ENCODE assay signal across 1 mouse cellular context in genomic region chr10:8935601-8936000, GRCm38 (mm10).
TF ChIP-seq lines count a peak whose summit lies in the region.

No protein-coding gene starts in this region.

TF ChIP-seq in CH12.LX, 34 proteins besides CTCF, POLR2A, EP300 and RAD21 (continued from another document):
- TF ChIP-seq BHLHE40 (IDR thresholded peaks at IDR 0.05; ENCODE audit: low read depth, low read length): peak; percentile 76
- no peak for TF ChIP-seq ZKSCAN1 (IDR thresholded peaks at IDR 0.05; ENCODE audit: borderline replicate concordance, low read depth, low read length)
- peak; percentile 75 for TF ChIP-seq ETS1 (conservative IDR thresholded peaks at IDR 0.05; ENCODE audit: low read depth, low read length)
- peak; percentile 48; the same call in 1 of the 2 replicates for TF ChIP-seq MAZ (IDR thresholded peaks at IDR 0.05; ENCODE audit: low read depth, low read length)
- TF ChIP-seq USF2 (conservative IDR thresholded peaks at IDR 0.05; ENCODE audit: low read depth, low read length): peak; percentile 87
- TF ChIP-seq NELFE (IDR thresholded peaks at IDR 0.05; ENCODE audit: low read depth, low read length): peak; percentile 61
- no peak for TF ChIP-seq JUN (IDR thresholded peaks at IDR 0.05; ENCODE audit: insufficient read depth, low read depth, low read length)
- peak; percentile 31; the same call in 1 of the 2 replicates for TF ChIP-seq HCFC1 (IDR thresholded peaks at IDR 0.05; ENCODE audit: low read depth, low read length)
- no peak for TF ChIP-seq CHD2 (IDR thresholded peaks at IDR 0.05; ENCODE audit: low read length)
- TF ChIP-seq ZMIZ1 (IDR thresholded peaks at IDR 0.05; ENCODE audit: low read depth, low read length): peak; percentile 67; the same call in 1 of the 2 replicates
- peak; percentile 44; the same call in 1 of the 2 replicates for TF ChIP-seq MXI1 (IDR thresholded peaks at IDR 0.05; ENCODE audit: low read depth, low read length)
- TF ChIP-seq TBP (conservative IDR thresholded peaks at IDR 0.05; ENCODE audit: low read depth, low read length): peak; percentile 58; the same call in 1 of the 2 replicates
- TF ChIP-seq ZC3H11A (IDR thresholded peaks at IDR 0.05; ENCODE audit: low read depth, low read length): no peak
- TF ChIP-seq CHD1 (IDR thresholded peaks at IDR 0.05; ENCODE audit: low read depth, low read length): no peak
- peak; percentile 92 for TF ChIP-seq MAX (IDR thresholded peaks at IDR 0.05; ENCODE audit: low read length)
- 0 out of 2 replicates have a peak, but pooled peaks have one; percentile 29 for TF ChIP-seq NRF1 (IDR thresholded peaks at IDR 0.05; ENCODE audit: low read depth, low read length)
- TF ChIP-seq TCF12 (IDR thresholded peaks at IDR 0.05; ENCODE audit: low read depth, low read length): peak; percentile 74
- TF ChIP-seq SIN3A (IDR thresholded peaks at IDR 0.05; ENCODE audit: low read length): no peak
- TF ChIP-seq SMC3 (IDR thresholded peaks at IDR 0.05; ENCODE audit: low read depth, low read length): peak; percentile 34
- 0 out of 2 replicates have a peak, but pooled peaks have one; percentile 46 for TF ChIP-seq MYC (IDR thresholded peaks at IDR 0.05; ENCODE audit: low read depth, low read length)
TF ChIP-seq in CH12.LX: peak in this region for 19.
